Mouse (Mus musculus) MEL (cell line): ENCODE measurements around the gene Ehd2. TPM values are rescaled to one million over a fixed set of nuclear protein-coding genes. Genes with fewer than 3 reads are reported as not detected.

Source experiments
- DNase-seq: peaks from one replicate; pipeline ENCODE4 v3.0.0; 2011; ENCODE audit warnings: low read depth, low spot score
- H3K27ac ChIP-seq: 2 replicates; pipeline ENCODE4 v1.5.1; 2012; ENCODE audit warnings: low read depth, mild to moderate bottlenecking, control low read depth, low read length, moderate library complexity; ENCODE audit not compliant: control insufficient read depth
- H3K27me3 ChIP-seq, 2 experiments: fragments of 150-350 bp in 1 of 2; sonication (generic) in 1 of 2; 2 replicates each; pipeline ENCODE4 v1.6.1; 2012; ENCODE audit warnings: low read length in 2 of 2, mild to moderate bottlenecking in 2 of 2, improper control_type of control experiment in 1 of 2, moderate library complexity in 1 of 2; ENCODE audit not compliant: insufficient read depth in 2 of 2, control insufficient read depth in 1 of 2
- H3K36me3 ChIP-seq, 2 experiments: 2 replicates each; pipeline ENCODE4 v1.6.1; 2012 to 2014; ENCODE audit warnings: low read length in 2 of 2, improper control_type of control experiment in 1 of 2, inconsistent platforms in 1 of 2, mild to moderate bottlenecking in 1 of 2; ENCODE audit not compliant: insufficient read depth in 2 of 2, control insufficient read depth in 1 of 2
- H3K4me1 ChIP-seq, 2 experiments: fragments of 150-350 bp in 1 of 2; sonication (generic) in 1 of 2; 2 replicates each; pipeline ENCODE4 v1.6.1; 2012; ENCODE audit warnings: low read length in 2 of 2, improper control_type of control experiment in 1 of 2, mild to moderate bottlenecking in 1 of 2; ENCODE audit not compliant: insufficient read depth in 2 of 2, control insufficient read depth in 1 of 2
- H3K4me3 ChIP-seq, 2 experiments: fragments of 150-350 bp in 1 of 2; sonication (generic) in 1 of 2; 2 replicates each; pipeline ENCODE4 v1.5.1; 2012; ENCODE audit warnings: low read depth in 2 of 2, low read length in 2 of 2, mild to moderate bottlenecking in 2 of 2, moderate library complexity in 2 of 2, control low read depth in 1 of 2, improper control_type of control experiment in 1 of 2; ENCODE audit not compliant: control insufficient read depth in 1 of 2, insufficient read depth in 1 of 2
- H3K79me2 ChIP-seq: 2 replicates; pipeline ENCODE4 v1.6.1; 2012; ENCODE audit warnings: mild to moderate bottlenecking, low read length, moderate library complexity; ENCODE audit not compliant: control insufficient read depth, poor library complexity, insufficient read depth
- H3K9ac ChIP-seq: 2 replicates; pipeline ENCODE4 v1.6.1; 2012; ENCODE audit warnings: low read depth, mild to moderate bottlenecking, control low read depth, low read length, moderate library complexity; ENCODE audit not compliant: control insufficient read depth, poor library complexity, severe bottlenecking
- H3K9me3 ChIP-seq: fragments of 150-350 bp; sonication (generic); replicated peaks from 2 replicates; pipeline ENCODE4 v1.6.1; 2012; ENCODE audit warnings: mild to moderate bottlenecking, low read length, improper control_type of control experiment, moderate library complexity; ENCODE audit not compliant: insufficient read depth
- BHLHE40 ChIP-seq: IDR thresholded peaks from 2 replicates; pipeline ENCODE4 v1.6.1; 2012; ENCODE audit warnings: low read depth, mild to moderate bottlenecking, inconsistent platforms, low read length, improper control_type of control experiment, borderline replicate concordance
- CHD2 ChIP-seq: IDR thresholded peaks from 2 replicates; pipeline ENCODE4 v1.6.1; 2011; ENCODE audit warnings: low read length, improper control_type of control experiment
- CTCF ChIP-seq, 3 experiments: IDR thresholded peaks in 2 of 3; conservative IDR thresholded peaks in 1 of 3; 2 replicates each; pipeline ENCODE4 v1.5.1; 2011 to 2012; ENCODE audit warnings: low read length in 3 of 3, low read depth in 2 of 3, mild to moderate bottlenecking in 2 of 3, improper control_type of control experiment in 1 of 3, inconsistent platforms in 1 of 3, mixed read lengths in 1 of 3, moderate library complexity in 1 of 3; ENCODE audit not compliant: control insufficient read depth in 1 of 3, insufficient read depth in 1 of 3, poor library complexity in 1 of 3, severe bottlenecking in 1 of 3
- E2F4 ChIP-seq: IDR thresholded peaks from 2 replicates; pipeline ENCODE4 v1.6.1; 2011; ENCODE audit warnings: low read depth, low read length, improper control_type of control experiment, borderline replicate concordance
- ETS1 ChIP-seq: IDR thresholded peaks from 2 replicates; pipeline ENCODE4 v1.6.1; 2012; ENCODE audit warnings: low read depth, mild to moderate bottlenecking, inconsistent platforms, low read length, improper control_type of control experiment, moderate library complexity
- GABPA ChIP-seq: IDR thresholded peaks from 2 replicates; pipeline ENCODE4 v1.6.1; 2012; ENCODE audit warnings: low read depth, mild to moderate bottlenecking, inconsistent platforms, low read length, improper control_type of control experiment, moderate library complexity
- GATA1 ChIP-seq: IDR thresholded peaks from 2 replicates; pipeline ENCODE4 v1.6.1; 2011; ENCODE audit warnings: low read depth, low read length, improper control_type of control experiment
- MXI1 ChIP-seq: IDR thresholded peaks from 2 replicates; pipeline ENCODE4 v1.6.1; 2011; ENCODE audit warnings: mild to moderate bottlenecking, low read depth, low read length, improper control_type of control experiment
- MYB ChIP-seq: IDR thresholded peaks from 2 replicates; pipeline ENCODE4 v1.6.1; 2011; ENCODE audit warnings: mild to moderate bottlenecking, low read depth, low read length, improper control_type of control experiment
- NRF1 ChIP-seq: IDR thresholded peaks from 2 replicates; pipeline ENCODE4 v1.6.1; 2014; ENCODE audit warnings: low read depth, mild to moderate bottlenecking, inconsistent platforms, low read length, improper control_type of control experiment, moderate library complexity; ENCODE audit not compliant: poor library complexity, insufficient read depth, severe bottlenecking
- POLR2A ChIP-seq, 2 experiments: IDR thresholded peaks; 2 replicates each; pipeline ENCODE4 v1.6.1; 2011 to 2012; ENCODE audit warnings: low read length in 2 of 2, mild to moderate bottlenecking in 2 of 2, control low read depth in 1 of 2, improper control_type of control experiment in 1 of 2, low read depth in 1 of 2, moderate library complexity in 1 of 2; ENCODE audit not compliant: control insufficient read depth in 1 of 2, insufficient read depth in 1 of 2, poor library complexity in 1 of 2
- POLR2AphosphoS2 ChIP-seq: IDR thresholded peaks from 2 replicates; pipeline ENCODE4 v1.6.1; 2011; ENCODE audit warnings: low read length, improper control_type of control experiment
- SIN3A ChIP-seq: IDR thresholded peaks from 2 replicates; pipeline ENCODE4 v1.6.1; 2012; ENCODE audit warnings: low read length, improper control_type of control experiment, inconsistent platforms
- SMC3 ChIP-seq: IDR thresholded peaks from 2 replicates; pipeline ENCODE4 v1.6.1; 2011; ENCODE audit warnings: low read depth, low read length, improper control_type of control experiment
- TCF12 ChIP-seq: IDR thresholded peaks from 2 replicates; pipeline ENCODE4 v1.6.1; 2014; ENCODE audit warnings: low read depth, mild to moderate bottlenecking, inconsistent platforms, low read length, improper control_type of control experiment, moderate library complexity
- UBTF ChIP-seq: IDR thresholded peaks from 2 replicates; pipeline ENCODE4 v1.6.1; 2012; ENCODE audit warnings: low read depth, mild to moderate bottlenecking, inconsistent platforms, low read length, improper control_type of control experiment, moderate library complexity, borderline replicate concordance; ENCODE audit not compliant: insufficient read depth
- ZC3H11A ChIP-seq: IDR thresholded peaks from 2 replicates; pipeline ENCODE4 v1.6.1; 2012; ENCODE audit warnings: low read depth, mild to moderate bottlenecking, inconsistent platforms, low read length, improper control_type of control experiment
- ZKSCAN1 ChIP-seq: IDR thresholded peaks from 2 replicates; pipeline ENCODE4 v1.6.1; 2012; ENCODE audit warnings: low read depth, mild to moderate bottlenecking, inconsistent platforms, low read length, improper control_type of control experiment, moderate library complexity
- polyA plus RNA-seq, 2 experiments: library from polyadenylated mRNA; stranded (reverse) in 1 of 2; unstranded in 1 of 2; fragments of >175 nt in 1 of 2; fragments of >200 nt in 1 of 2; gene quantifications; 2 replicates each; pipeline versions ENCODE4 v1.2.1 to v1.2.4; 2012; ENCODE audit warnings: low replicate concordance in 2 of 2, low read depth in 1 of 2; ENCODE audit not compliant: insufficient read length in 2 of 2, insufficient read depth in 1 of 2, missing spikeins in 1 of 2
- total RNA-seq: library from RNA; depleted of rRNA; stranded (reverse); fragments of 300-350 nt; gene quantifications from 2 replicates; pipeline ENCODE4 v1.2.3, GENCODE M21; 2012

Gene Ehd2
- total and polyA plus RNA-seq, 3 experiments, result 3.2 to 6.2 TPM; not detected in 1

DNA sequence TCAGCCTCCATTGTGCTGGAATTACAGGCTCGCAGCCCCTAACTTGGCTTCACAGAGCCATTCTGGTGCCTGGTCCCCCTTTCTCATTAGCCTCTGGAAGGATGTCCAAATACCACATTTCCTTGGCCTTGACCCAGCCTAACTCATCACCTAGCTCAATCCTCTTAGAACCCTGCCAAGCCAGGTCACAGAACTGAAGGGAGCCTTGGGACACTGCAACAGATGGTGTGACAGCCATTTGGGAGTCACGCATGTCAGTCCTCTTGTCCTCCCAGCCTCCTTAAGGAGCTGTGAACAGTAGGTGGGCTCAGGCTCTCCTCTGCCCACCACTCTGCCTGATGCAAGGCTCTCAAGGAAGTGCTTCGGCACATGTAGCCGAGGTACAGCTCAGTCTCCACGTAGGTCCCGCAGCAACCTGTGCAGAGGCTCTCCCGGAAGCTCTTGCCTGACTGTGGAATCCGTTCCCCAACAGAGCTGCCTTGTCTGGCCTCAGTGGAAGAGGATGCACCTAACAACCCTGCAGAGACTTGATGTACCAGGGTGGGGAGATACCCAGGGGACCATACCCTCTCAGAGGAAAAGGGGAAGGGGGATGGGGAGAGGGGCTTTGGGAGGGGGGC, 59.3 kb downstream of the Ehd2 start:
- TF ChIP-seq GABPA (no peak), CTCF (IDR thresholded peaks at IDR 0.05 in 2 of 3, conservative IDR thresholded peaks at IDR 0.05 in 1 of 3; ENCODE audit: control insufficient read depth in 1 of 3, insufficient read depth in 1 of 3, low read depth in 2 of 3, low read length in 3 of 3, poor library complexity in 1 of 3, severe bottlenecking in 1 of 3) (no peak), CHD2 (no peak), MXI1 (no peak)
- TF ChIP-seq, all 39 proteins: peak for 0
- Histone ChIP-seq H3K36me3 (no peaks in the 10 kb centered on the region), H3K9ac (no peak overlapping the region), H3K27me3 (0 out of 4 replicates have a peak, but pooled peaks cover 0 to 2% of the 10 kb centered on the region in 2 experiments), H3K4me1 (no peaks in the 10 kb centered on the region), H3K9me3 (no peaks in the 10 kb centered on the region; the same call in 1 of the 2 replicates), H3K27ac (no peak overlapping the region), H3K79me2 (no peaks in the 10 kb centered on the region), H3K4me3 (no peak overlapping the region)
- no peak for DNase-seq

DNA sequence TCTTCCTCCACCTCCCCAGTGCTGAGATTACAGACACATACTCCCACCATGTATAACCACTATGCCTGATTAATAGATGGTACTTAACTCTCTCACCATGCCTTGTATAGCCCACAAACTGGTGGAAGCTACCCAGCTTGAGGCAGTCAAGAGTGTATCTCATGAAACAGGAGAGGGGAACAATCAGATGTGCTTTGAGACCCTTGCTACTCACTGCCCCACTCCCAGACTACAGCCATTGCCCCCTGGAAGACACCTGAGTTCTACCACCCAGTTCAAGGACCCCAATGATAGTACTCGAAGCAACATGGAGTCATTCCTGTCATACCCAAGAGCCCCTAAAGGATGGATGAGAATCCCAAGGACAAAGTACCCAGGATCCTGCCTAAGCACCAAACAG, 60.8 kb downstream of the Ehd2 start:
- TF ChIP-seq ZC3H11A (no peak), UBTF (no peak), POLR2A (IDR thresholded peaks at IDR 0.05; ENCODE audit: control insufficient read depth in 1 of 2, insufficient read depth in 1 of 2, low read depth in 1 of 2, low read length in 2 of 2, poor library complexity in 1 of 2) (no peak), TCF12 (no peak), ETS1 (no peak), NRF1 (no peak), SIN3A (no peak), ZKSCAN1 (no peak), POLR2AphosphoS2 (no peak), MYB (no peak)

DNA sequence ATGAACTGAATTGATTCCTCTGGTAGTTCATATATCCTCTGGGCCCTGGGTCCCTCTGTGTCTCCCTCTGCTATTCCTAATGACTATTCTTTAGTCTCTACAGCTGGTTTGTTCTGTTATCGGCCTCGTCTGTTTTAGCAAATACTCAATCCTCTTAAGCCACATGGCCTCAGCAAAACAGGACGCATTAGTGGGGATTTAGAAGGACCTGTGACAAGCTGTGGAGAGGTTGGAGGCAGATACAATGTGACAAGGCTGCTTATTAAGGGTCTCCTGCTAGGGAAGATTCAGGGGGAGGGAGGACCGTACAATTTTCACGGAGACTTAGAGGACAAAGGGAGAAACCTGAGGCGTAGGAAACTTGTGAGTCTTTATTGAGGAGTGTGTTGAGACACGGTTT, 61.5 kb downstream of the Ehd2 start:
- no peak for DNase-seq
- no peaks in the 10 kb centered on the region; the same call in 1 of the 2 replicates for H3K9me3 ChIP-seq

More for the DNA sequence above, 60.8 kb downstream of the Ehd2 start:
- H3K9me3 ChIP-seq, result no peaks in the 10 kb centered on the region; the same call in 1 of the 2 replicates
- peaks cover 0 to 3% of the 10 kb centered on the region in 2 experiments; a peak in 1 of 4 replicates for H3K36me3 ChIP-seq
- H3K79me2 ChIP-seq, result no peaks in the 10 kb centered on the region
- DNase-seq, result no peak
- no peak overlapping the region for H3K27ac ChIP-seq
- 0 out of 4 replicates have a peak, but pooled peaks cover 0 to 2% of the 10 kb centered on the region in 2 experiments for H3K27me3 ChIP-seq
- H3K4me1 ChIP-seq, result no peaks in the 10 kb centered on the region
- H3K9ac ChIP-seq, result no peak overlapping the region
- no peak overlapping the region for H3K4me3 ChIP-seq

More for the DNA sequence above, 61.5 kb downstream of the Ehd2 start:
- Histone ChIP-seq H3K36me3 (peaks cover 0 to 3% of the 10 kb centered on the region in 2 experiments; a peak in 1 of 4 replicates), H3K27me3 (0 out of 4 replicates have a peak, but pooled peaks cover 0 to 2% of the 10 kb centered on the region in 2 experiments), H3K79me2 (no peaks in the 10 kb centered on the region), H3K27ac (no peak overlapping the region), H3K4me3 (no peak overlapping the region), H3K4me1 (peaks cover 0 to 4% of the 10 kb centered on the region in 2 experiments; a peak in 1 of 4 replicates), H3K9ac (no peak overlapping the region)
- TF ChIP-seq GATA1 (no peak), SMC3 (no peak), BHLHE40 (no peak), E2F4 (no peak)
